Mouse (Mus musculus): ENCODE results near the gene Tipin. TPM values are rescaled to one million over a fixed set of nuclear protein-coding genes. Genes with fewer than 3 reads are reported as not detected.
"Not testable (repeated sequence)": the region's sequence is repeated elsewhere in the genome, so short reads cannot be mapped to it uniquely, and the experiment has no call there.

The Tipin gene
- polyA plus RNA-seq, 1 experiment from 2014 or later = 168 TPM

- peak; percentile 52 for TF ChIP-seq CTCF (IDR thresholded peaks at IDR 0.05; ENCODE audit: low read depth)
- Histone ChIP-seq H3K27me3 (ENCODE audit: insufficient read depth, low read length) (no peaks in the 10 kb centered on the region), H3K27ac (no peak overlapping the region), H3K36me3 (ENCODE audit: insufficient read depth, low read length) (no peaks in the 10 kb centered on the region), H3K9ac (ENCODE audit: low read depth, low read length) (no peak overlapping the region), H3K4me1 (replicated peaks; ENCODE audit: insufficient read depth, low read length) (no peaks in the 10 kb centered on the region), H3K9me3 (replicated peaks; ENCODE audit: low read length) (no peaks in the 10 kb centered on the region), H3K4me3 (replicated peaks; ENCODE audit: low read depth, low read length) (no peak overlapping the region), H3K4me2 (ENCODE audit: low read length) (no peak overlapping the region)
- DNase-seq (ENCODE audit: low spot score) (no peak), ATAC-seq (replicated peaks; ENCODE audit: low FRiP score, low read depth) (no peak)
- WGBS = 69% methylated on average over 1 of the region's 1 CpGs
Measured at GRCm38 (mm10) chr9:64274919-64275318, 6.5 kb upstream of the Tipin start.

GRCm38 (mm10) chr9:64277706-64278105 lies 3.7 kb upstream of the Tipin start:
- Histone ChIP-seq H3K36me3 (ENCODE audit: insufficient read depth, low read length) (no peaks in the 10 kb centered on the region), H3K27ac (no peak overlapping the region), H3K9me3 (replicated peaks; ENCODE audit: low read length) (no peaks in the 10 kb centered on the region), H3K4me3 (replicated peaks; ENCODE audit: low read depth, low read length) (no peak overlapping the region), H3K9ac (ENCODE audit: low read depth, low read length) (no peak overlapping the region), H3K4me2 (ENCODE audit: low read length) (no peak overlapping the region), H3K27me3 (ENCODE audit: insufficient read depth, low read length) (no peaks in the 10 kb centered on the region), H3K4me1 (replicated peaks; ENCODE audit: insufficient read depth, low read length) (peaks cover 3% of the 10 kb centered on the region; the same call in 1 of the 2 replicates)
- ATAC-seq (replicated peaks; ENCODE audit: low FRiP score, low read depth) = no peak
- TF ChIP-seq CTCF (IDR thresholded peaks at IDR 0.05; ENCODE audit: low read depth) = peak; percentile 85
- DNase-seq (ENCODE audit: low spot score) = peak; percentile 78
- WGBS = 68% methylated on average over 8 of the region's 8 CpGs

- H3K4me2 ChIP-seq (ENCODE audit: low read length) = no peak overlapping the region
- no peak overlapping the region for H3K27ac ChIP-seq
- H3K9me3 ChIP-seq (replicated peaks; ENCODE audit: low read length) = no peaks in the 10 kb centered on the region
- H3K4me3 ChIP-seq (replicated peaks; ENCODE audit: low read depth, low read length) = no peak overlapping the region
- TF ChIP-seq CTCF (IDR thresholded peaks at IDR 0.05; ENCODE audit: low read depth) = peak; percentile 13; the same call in 1 of the 2 replicates
- H3K27me3 ChIP-seq (ENCODE audit: insufficient read depth, low read length) = no peaks in the 10 kb centered on the region
- 92% methylated on average over 6 of the region's 6 CpGs for WGBS
- H3K9ac ChIP-seq (ENCODE audit: low read depth, low read length) = no peak overlapping the region
- H3K4me1 ChIP-seq (replicated peaks; ENCODE audit: insufficient read depth, low read length) = peaks cover 5% of the 10 kb centered on the region; the same call in 1 of the 2 replicates
- no peaks in the 10 kb centered on the region for H3K36me3 ChIP-seq (ENCODE audit: insufficient read depth, low read length)
- ATAC-seq (replicated peaks; ENCODE audit: low FRiP score, low read depth) = no peak
- DNase-seq (ENCODE audit: low spot score) = no peak
Measured at GRCm38 (mm10) chr9:64278665-64279310, 2.6 kb upstream of the Tipin start.

- WGBS = 0% methylated on average over 24 of the region's 24 CpGs
- no peaks in the 10 kb centered on the region for H3K9me3 ChIP-seq (replicated peaks; ENCODE audit: low read length)
Measured at GRCm38 (mm10) chr9:64281781-64282178, 399 bp downstream of the Tipin start.

GRCm38 (mm10) chr9:64282404-64282987 lies 1.1 kb downstream of the Tipin start:
- 35% methylated on average over 5 of the region's 5 CpGs for WGBS

More at GRCm38 (mm10) chr9:64281781-64282178, 399 bp downstream of the Tipin start:
- peaks cover 5% of the 10 kb centered on the region; the same call in 1 of the 2 replicates for H3K4me1 ChIP-seq (replicated peaks; ENCODE audit: insufficient read depth, low read length)
- no peaks in the 10 kb centered on the region for H3K36me3 ChIP-seq (ENCODE audit: insufficient read depth, low read length)
- DNase-seq (ENCODE audit: low spot score) = peak; percentile 67
- peak overlapping the region; percentile 74 for H3K9ac ChIP-seq (ENCODE audit: low read depth, low read length)
- peak overlapping the region; percentile 79 for H3K27ac ChIP-seq
- no peak for TF ChIP-seq CTCF (IDR thresholded peaks at IDR 0.05; ENCODE audit: low read depth)
- peak overlapping the region; percentile 60 for H3K4me2 ChIP-seq (ENCODE audit: low read length)
- no peaks in the 10 kb centered on the region for H3K27me3 ChIP-seq (ENCODE audit: insufficient read depth, low read length)
- H3K4me3 ChIP-seq (replicated peaks; ENCODE audit: low read depth, low read length) = peak overlapping the region; percentile 57
- ATAC-seq (replicated peaks; ENCODE audit: low FRiP score, low read depth) = peak; percentile 88

GRCm38 (mm10) chr9:64303086-64303485 lies 21.7 kb downstream of the Tipin start:
- not testable (repeated sequence) for H3K27ac ChIP-seq; DNase-seq (ENCODE audit: low spot score); ATAC-seq (replicated peaks; ENCODE audit: low FRiP score, low read depth); H3K9ac ChIP-seq (ENCODE audit: low read depth, low read length); H3K4me3 ChIP-seq (replicated peaks; ENCODE audit: low read depth, low read length); H3K4me2 ChIP-seq (ENCODE audit: low read length); H3K9me3 ChIP-seq (replicated peaks; ENCODE audit: low read length); H3K4me1 ChIP-seq (replicated peaks; ENCODE audit: insufficient read depth, low read length); H3K27me3 ChIP-seq (ENCODE audit: insufficient read depth, low read length)
- peaks cover 29% of the 10 kb centered on the region; the same call in 1 of the 2 replicates for H3K36me3 ChIP-seq (ENCODE audit: insufficient read depth, low read length)
- 98% methylated on average over 4 of the region's 4 CpGs for WGBS

More at GRCm38 (mm10) chr9:64282404-64282987, 1.1 kb downstream of the Tipin start:
- H3K9me3 ChIP-seq (replicated peaks; ENCODE audit: low read length) = no peaks in the 10 kb centered on the region
- H3K9ac ChIP-seq (ENCODE audit: low read depth, low read length) = peak overlapping the region; percentile 74
- H3K36me3 ChIP-seq (ENCODE audit: insufficient read depth, low read length) = no peaks in the 10 kb centered on the region
- peak overlapping the region; percentile 57 for H3K4me3 ChIP-seq (replicated peaks; ENCODE audit: low read depth, low read length)
- peaks cover 5% of the 10 kb centered on the region; the same call in 1 of the 2 replicates for H3K4me1 ChIP-seq (replicated peaks; ENCODE audit: insufficient read depth, low read length)
- DNase-seq (ENCODE audit: low spot score) = no peak
- H3K4me2 ChIP-seq (ENCODE audit: low read length) = peak overlapping the region; percentile 60
- no peak overlapping the region for H3K27ac ChIP-seq
- TF ChIP-seq CTCF (IDR thresholded peaks at IDR 0.05; ENCODE audit: low read depth) = no peak
- no peak for ATAC-seq (replicated peaks; ENCODE audit: low FRiP score, low read depth)
- no peaks in the 10 kb centered on the region for H3K27me3 ChIP-seq (ENCODE audit: insufficient read depth, low read length)
